Mouse (Mus musculus) large intestine, adult 2 months (tissue): ENCODE measurements around the gene Pecam1. TPM values are rescaled to one million over a fixed set of nuclear protein-coding genes. Genes with fewer than 3 reads are reported as not detected.
"Not testable (repeated sequence)": the region's sequence is repeated elsewhere in the genome, so short reads cannot be mapped to it uniquely, and the experiment has no call there.

Source experiments
- DNase-seq: peaks from one replicate; pipeline ENCODE4 v3.0.0-alpha.2; 2012; ENCODE audit warnings: low read depth, low spot score
- WGBS: fragments of 180-500 bp; shearing (Covaris S2); methylation state at CpG from one replicate; pipeline ENCODE4 v1.1.7; 2018; 5-methylcytosine and 5-hydroxymethylcytosine counted together
- polyA plus RNA-seq: library from polyadenylated mRNA; depleted of rRNA; stranded (reverse); fragments of >200 nt; gene quantifications from 2 replicates; pipeline ENCODE4 v1.2.3, GENCODE M21; 2012

Pecam1 gene
- polyA plus RNA-seq, 1 experiment, result 15.8 TPM

- 95% methylated on average over 2 of the region's 2 CpGs for WGBS
- DNase-seq, result no peak
Observed at GRCm38 (mm10) chr11:106739116-106739515, 11.3 kb downstream of the Pecam1 start.

DNA sequence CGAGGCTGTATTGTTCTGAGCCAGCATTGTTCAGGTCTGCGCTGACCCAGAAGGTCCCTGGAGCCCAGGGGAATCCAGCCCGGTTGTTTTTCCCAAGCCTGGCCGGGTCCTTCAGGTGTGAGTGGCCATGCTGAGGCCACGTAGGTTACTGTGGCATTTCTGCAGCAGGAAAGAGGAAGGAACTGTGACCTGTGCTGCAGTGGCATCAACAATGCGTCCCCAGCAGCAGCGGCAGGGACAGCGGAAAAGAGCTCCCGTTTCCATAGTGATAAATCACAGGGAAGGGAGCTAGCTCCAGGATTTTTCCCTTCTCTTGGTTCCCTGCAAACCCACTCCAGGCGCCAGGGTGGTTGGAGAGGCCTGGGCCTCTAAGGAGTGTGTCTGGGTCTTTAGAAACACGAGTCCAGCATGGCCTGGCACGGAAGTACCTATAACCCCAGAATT is 13.2 kb downstream of the Pecam1 start:
- DNase-seq, result no peak
- WGBS, result 68% methylated on average over 12 of the region's 12 CpGs

DNA sequence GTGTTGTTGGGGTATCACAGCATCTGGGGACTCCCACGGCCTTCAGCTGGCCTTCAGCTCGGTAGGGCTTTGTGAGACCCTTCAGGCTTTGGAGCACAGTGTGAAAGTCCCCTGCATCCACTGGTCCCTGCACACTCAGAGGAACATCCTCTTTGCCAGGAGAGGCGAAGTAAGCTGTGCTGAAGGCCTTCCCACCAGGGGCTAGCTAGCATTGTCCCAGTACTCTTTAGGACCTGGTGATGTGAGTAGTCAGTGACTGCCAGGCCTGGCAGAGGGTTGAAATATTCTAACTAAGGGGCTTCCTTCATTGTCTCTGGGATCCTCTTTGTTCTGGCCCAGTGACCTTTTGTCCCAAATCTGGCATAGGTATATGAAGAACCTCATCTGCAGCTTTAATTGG is 13.8 kb downstream of the Pecam1 start:
- DNase-seq, result no peak
- 82% methylated on average over 3 of the region's 3 CpGs for WGBS

GRCm38 (mm10) chr11:106730714-106731113 is 19.7 kb downstream of the Pecam1 start:
- DNase-seq, result no peak
- WGBS, result 33% methylated on average over 4 of the region's 4 CpGs

GRCm38 (mm10) chr11:106729656-106730055 is 20.8 kb downstream of the Pecam1 start:
- 75% methylated on average over 1 of the region's 1 CpGs for WGBS
- DNase-seq, result no peak

DNA sequence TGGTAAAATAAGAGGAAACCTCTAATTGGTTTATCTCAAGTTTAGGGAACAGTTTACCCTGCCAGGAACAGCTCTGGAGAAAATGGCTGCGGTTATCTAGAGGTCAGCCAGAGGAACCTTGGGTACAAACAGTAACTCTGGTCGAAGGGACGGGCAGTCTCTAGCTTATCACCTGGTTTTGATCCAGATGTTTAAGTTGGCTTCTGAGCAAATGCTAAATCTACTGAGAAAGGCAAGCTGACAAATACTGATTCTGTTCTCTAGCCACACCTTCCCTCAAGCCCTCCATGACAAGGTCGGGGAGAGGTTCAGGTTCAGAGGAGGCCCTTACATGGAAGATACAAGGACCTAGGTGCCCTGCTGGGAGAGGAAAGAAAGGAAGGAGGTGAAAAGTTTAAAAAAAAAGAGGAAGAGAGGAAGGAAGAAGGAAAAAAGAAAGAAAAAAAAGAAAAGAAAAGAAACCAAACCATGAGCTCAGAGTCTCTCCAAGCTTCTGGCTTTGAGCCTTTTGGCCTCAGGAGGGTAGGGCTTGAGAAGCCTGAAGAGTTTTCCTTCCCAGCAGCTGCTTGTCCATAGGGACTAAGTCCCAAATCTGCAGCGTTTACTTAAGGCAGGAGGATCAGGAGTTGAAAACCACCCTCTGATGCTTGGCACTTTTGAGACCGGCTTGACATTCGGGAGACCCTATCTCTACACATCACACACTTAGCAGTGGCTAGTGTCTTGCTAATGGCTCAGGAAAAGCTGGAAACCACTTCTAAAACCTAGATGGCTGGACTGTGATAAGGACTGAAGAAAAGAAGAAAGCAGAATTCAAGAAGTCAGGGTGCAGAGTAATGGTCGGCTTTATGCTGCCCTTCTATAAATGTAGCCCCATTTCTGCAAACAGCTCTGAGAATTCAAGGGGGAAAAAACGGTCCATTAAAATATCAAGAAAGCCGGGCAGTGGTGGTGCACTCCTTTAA is 21.7 kb downstream of the Pecam1 start:
- DNase-seq, result no peak

GRCm38 (mm10) chr11:106727967-106728366 is 22.5 kb downstream of the Pecam1 start:
- DNase-seq, result no peak
- WGBS, result 41% methylated on average over 5 of the region's 5 CpGs

More for the DNA sequence above, 21.7 kb downstream of the Pecam1 start:
- 58% methylated on average over 10 of the region's 10 CpGs for WGBS

DNA sequence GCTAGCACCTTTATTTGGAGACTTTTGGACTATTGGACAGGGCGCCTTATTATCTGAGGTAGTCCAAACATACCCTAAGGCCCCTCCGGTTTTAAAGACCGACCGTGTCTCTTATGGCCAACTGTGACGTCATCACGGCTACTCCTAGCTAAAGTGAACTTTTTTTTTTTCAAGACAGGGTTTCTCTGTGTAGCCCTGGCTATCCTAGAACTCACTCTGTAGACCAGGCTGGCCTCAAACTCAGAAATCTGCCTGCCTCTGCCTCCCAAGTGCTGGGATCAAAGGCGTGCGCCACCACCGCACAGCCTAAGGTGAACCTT is 25.6 kb downstream of the Pecam1 start:
- not testable (repeated sequence) for DNase-seq
- WGBS, result 71% methylated on average over 9 of the region's 9 CpGs

DNA sequence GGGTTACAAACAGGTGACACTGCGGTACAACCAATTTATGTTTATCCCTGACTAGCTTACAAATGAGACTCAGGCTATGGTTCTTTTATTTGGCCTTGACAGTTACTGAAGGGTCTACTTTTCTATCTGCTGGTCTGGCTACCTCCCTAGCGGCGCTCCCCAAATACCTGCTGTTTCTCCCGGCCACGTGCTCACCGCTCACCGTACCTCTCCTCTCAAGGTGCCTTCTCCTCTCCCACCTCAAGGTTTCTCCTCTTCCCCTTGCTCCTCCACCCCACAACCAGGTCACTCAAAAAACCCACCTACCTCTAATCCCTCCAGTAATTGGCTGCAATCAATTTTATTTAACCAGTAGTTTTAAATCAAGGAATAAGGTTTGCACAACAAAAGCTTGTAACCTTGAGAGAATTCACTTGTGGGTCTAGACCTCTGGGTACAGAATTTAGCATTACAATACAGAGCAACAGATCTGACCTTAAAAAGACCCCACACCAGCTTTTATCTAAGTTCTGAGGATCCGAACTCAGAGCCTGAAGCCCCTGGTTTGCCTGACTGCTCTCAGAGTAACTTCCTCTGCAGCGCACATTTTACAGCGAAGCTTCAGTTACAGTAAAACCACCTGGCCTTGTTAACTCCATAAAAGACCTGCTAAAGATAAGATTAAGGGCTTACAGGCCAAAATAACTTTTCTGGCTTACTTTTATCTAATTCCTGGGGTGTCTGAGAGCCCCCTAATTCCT is 26.1 kb downstream of the Pecam1 start:
- no peak for DNase-seq
- WGBS, result 80% methylated on average over 10 of the region's 10 CpGs

DNA sequence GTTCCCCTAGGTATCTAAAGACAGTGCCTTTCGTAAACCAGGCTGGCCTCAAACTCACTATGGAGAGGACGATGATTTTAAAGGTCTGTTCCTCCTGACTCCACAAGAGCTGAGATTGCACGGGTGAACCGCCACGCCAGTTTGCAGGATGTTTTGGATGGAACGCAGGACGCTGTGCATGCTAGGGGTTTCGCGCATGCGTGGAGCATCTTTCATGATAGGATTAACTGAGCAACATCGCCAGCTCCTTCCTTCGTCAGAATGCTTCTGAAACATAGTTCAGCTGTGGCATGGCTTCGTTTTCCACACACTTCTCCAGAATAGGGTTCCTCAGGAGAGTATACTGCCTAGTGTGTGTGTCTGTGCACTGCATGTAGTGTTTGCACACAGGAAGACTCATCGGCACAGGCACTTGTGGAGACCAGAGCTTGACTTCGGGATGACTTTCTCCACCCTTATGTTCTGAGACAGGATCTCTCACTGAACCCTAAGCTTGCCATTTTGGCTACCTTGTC is 26.8 kb downstream of the Pecam1 start:
- WGBS, result 84% methylated on average over 15 of the region's 15 CpGs
- DNase-seq, result no peak

GRCm38 (mm10) chr11:106722831-106723361 is 27.5 kb downstream of the Pecam1 start:
- 5% methylated on average over 7 of the region's 7 CpGs for WGBS
- DNase-seq, result no peak

- WGBS, result 39% methylated on average over 8 of the region's 8 CpGs
- no peak for DNase-seq
Observed at GRCm38 (mm10) chr11:106720379-106720778, 30.0 kb downstream of the Pecam1 start.

- WGBS, result 81% methylated on average over 5 of the region's 5 CpGs
- DNase-seq, result no peak
Observed at GRCm38 (mm10) chr11:106716568-106716967, 33.9 kb downstream of the Pecam1 start.

DNA sequence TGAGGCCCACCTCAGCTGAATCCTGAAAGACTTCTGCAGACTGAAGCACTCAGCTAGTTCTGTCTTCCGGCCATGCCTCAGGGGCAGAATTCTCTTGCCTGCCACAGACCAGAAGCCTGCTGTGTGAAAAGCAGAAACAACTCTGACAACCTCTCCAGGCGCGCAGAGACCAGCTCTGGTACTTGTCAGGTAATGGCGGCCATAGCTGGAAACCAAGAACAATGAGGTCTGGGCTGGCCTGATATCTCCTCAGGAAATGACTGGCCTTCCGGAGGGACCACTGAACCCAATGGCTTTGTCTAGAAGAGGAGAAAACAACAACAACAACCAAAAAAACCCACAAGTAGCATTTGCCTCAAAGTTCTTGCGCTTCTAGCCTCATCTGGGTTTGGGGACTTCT is 35.4 kb downstream of the Pecam1 start:
- DNase-seq, result no peak
- 81% methylated on average over 6 of the region's 6 CpGs for WGBS

DNA sequence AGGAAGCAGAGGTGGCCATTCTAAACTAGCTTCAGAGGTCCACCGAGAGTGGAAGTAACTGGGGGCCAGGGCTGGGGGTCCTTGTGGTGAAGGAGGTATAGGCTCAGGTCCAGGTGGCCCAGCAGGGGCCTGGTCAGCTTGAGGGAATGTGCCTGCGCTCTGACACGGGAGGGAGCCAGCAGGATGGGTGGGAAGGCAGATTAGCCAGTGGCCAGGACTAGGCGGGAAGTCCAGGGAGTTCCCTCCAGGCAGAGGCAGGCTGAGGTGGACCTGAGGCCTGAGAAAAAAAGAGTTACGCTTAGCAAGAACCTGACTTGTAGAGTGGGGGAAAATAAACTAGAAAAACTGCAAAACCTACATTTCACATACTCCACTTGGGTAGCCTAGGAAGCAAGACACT is 39.6 kb downstream of the Pecam1 start:
- DNase-seq, result no peak
- WGBS, result 86% methylated on average over 5 of the region's 5 CpGs

DNA sequence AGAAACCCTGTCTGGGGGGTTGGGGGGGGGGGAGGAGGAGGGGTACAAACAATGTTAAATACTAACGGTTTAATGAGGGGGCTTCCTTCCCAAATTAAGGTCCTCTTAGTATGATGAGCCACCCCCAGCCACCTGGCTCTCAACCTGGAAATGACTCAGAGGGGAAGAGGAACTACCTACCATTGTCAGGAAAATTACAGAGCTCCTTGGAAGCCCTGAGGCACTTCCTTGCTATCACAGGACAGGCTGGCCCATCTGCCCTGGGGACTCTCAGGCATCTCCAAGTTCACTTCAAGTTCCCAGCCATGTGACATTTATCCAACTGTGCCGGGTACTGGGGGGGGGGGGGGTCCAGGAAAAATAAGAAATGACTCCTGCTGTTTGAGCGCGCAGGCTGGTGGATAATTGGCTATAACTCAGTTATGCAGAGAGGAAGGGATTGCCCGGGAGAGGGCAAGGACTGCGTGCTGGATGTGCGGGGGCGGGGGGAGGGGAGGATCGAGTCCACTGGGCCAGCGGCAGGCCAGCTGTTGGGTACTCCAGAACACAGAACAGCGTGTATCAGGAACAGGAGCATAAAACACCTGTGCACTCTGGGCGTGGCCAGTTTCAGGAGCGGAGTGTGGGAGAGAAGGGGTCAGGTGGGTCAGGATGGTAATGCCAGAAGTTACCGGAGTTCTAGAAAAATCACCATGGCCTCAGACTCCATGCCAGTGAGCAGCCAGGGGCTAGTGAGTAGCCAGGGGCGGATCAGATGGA is 41.0 kb downstream of the Pecam1 start:
- 23% methylated on average over 15 of the region's 15 CpGs for WGBS
- DNase-seq, result no peak

DNA sequence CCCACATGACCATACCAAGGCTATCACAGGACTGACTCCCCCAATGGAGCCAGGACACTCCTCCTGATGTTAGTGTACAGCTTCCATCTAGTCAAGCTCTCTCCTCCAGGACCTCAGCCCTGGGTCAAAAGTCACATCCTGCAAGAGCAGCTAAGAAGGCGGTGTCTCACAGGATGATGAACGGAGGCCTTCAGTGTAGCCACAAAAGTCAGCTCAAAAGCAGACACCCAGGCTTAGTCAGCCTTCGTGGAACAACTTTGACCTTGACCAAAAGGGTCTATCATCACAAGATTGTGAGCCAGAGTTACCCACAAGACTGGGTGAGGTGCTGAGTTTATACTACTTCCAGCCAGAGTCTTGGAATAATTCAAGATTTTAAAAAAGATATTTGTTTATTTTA is 42.6 kb downstream of the Pecam1 start:
- 44% methylated on average over 3 of the region's 3 CpGs for WGBS
- DNase-seq, result no peak

GRCm38 (mm10) chr11:106707085-106707484 is 43.3 kb downstream of the Pecam1 start:
- WGBS, result 85% methylated on average over 8 of the region's 8 CpGs
- DNase-seq, result no peak

GRCm38 (mm10) chr11:106706212-106706611 is 44.2 kb downstream of the Pecam1 start:
- WGBS, result 79% methylated on average over 4 of the region's 4 CpGs
- DNase-seq, result no peak
